Comparison of ENCODE assay signal across 7 mouse cellular contexts in the genomic region with DNA sequence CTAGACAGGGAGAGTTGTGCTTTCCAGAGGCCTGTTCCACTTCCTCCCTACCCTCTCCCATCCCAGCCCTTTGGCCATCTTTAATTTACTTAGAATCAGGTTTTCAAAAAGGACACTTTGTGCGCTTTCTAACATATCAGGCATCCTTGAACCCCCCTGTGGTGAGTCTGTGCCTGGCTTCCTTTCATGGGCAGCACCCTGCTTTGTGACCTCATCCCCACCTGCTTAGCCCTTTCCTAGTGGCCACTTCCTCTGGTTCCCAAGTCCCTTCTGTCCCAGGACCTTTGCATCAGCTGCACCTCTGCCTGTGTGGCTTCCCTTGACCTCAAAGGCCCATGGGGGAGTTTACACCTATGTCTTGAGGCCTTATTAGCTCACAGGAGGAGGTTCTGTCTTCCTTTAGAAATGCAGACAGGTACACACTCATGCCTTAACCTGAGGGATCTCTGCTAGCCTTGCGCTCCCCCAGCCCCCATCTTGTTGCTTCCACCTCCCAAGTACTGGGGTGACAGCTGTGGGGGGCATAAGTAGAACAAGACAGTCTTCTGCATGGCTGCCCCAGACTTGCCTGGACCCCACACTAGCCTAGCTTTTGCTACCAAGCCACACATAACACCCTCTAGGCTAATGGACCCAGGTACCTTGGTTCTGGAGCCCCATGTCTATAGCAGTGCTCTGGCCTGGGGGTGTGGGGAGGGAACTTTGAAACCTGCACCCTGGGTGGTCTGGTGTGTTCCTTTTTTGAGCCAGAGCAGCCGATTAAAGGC. TPM values are rescaled to one million over a fixed set of nuclear protein-coding genes. Genes with fewer than 3 reads are reported as not detected.
DNase-seq lines count a peak whose midpoint lies in the region; ATAC-seq lines count a peak whose summit lies in the region.

No protein-coding gene starts in this region.

- peak overlapping the region; percentile 92 for H3K4me2 ChIP-seq in lung, embryonic 15.5 days
- H3K4me2 ChIP-seq in embryonic facial prominence, embryonic 15.5 days (replicated peaks): peak overlapping the region; percentile 86
- H3K4me2 ChIP-seq in limb, embryonic 11.5 days (ENCODE audit: low read depth, severe bottlenecking): peak overlapping the region; percentile 85
- H3K4me2 ChIP-seq in stomach, embryonic 14.5 days (replicated peaks; ENCODE audit: low read depth, low read length): peak overlapping the region; percentile 94

- peaks cover 28% of the 10 kb centered on the region for H3K36me3 ChIP-seq in lung, embryonic 15.5 days
- peaks cover 42% of the 10 kb centered on the region for H3K36me3 ChIP-seq in embryonic facial prominence, embryonic 15.5 days
- peaks cover 12% of the 10 kb centered on the region; the same call in 1 of the 2 replicates for H3K36me3 ChIP-seq in limb, embryonic 11.5 days (ENCODE audit: control insufficient read depth, insufficient read depth, low read length)
- H3K36me3 ChIP-seq in stomach, embryonic 14.5 days (ENCODE audit: control insufficient read depth, insufficient read depth, low read length): peaks cover 38% of the 10 kb centered on the region

- H3K4me3 ChIP-seq in lung, embryonic 15.5 days: peak overlapping the region; percentile 93
- peak overlapping the region; percentile 83 for H3K4me3 ChIP-seq in embryonic facial prominence, embryonic 15.5 days (replicated peaks)
- peak overlapping the region; percentile 92; the same call in 1 of the 2 replicates for H3K4me3 ChIP-seq in limb, embryonic 11.5 days (ENCODE audit: low read depth, low read length)
- H3K4me3 ChIP-seq in stomach, embryonic 14.5 days (ENCODE audit: low read depth, low read length): peak overlapping the region; percentile 80

- 73% methylated on average over 3 of the region's 3 CpGs for WGBS in lung, embryonic 15.5 days
- WGBS in embryonic facial prominence, embryonic 15.5 days: 74% methylated on average over 3 of the region's 3 CpGs
- WGBS in limb, embryonic 11.5 days: 87% methylated on average over 3 of the region's 3 CpGs
- WGBS in stomach, embryonic 14.5 days: 82% methylated on average over 3 of the region's 3 CpGs

- no peak overlapping the region for H3K27ac ChIP-seq in lung, embryonic 15.5 days
- no peak overlapping the region for H3K27ac ChIP-seq in embryonic facial prominence, embryonic 15.5 days (replicated peaks)
- H3K27ac ChIP-seq in limb, embryonic 11.5 days (replicated peaks; ENCODE audit: low read depth, low read length): no peak overlapping the region
- H3K27ac ChIP-seq in stomach, embryonic 14.5 days (ENCODE audit: low read length): no peak overlapping the region

- H3K9ac ChIP-seq in lung, embryonic 15.5 days: peak overlapping the region; percentile 77
- H3K9ac ChIP-seq in embryonic facial prominence, embryonic 15.5 days: peak overlapping the region; percentile 51
- H3K9ac ChIP-seq in limb, embryonic 11.5 days (ENCODE audit: low read length): peak overlapping the region; percentile 60
- H3K9ac ChIP-seq in stomach, embryonic 14.5 days (replicated peaks; ENCODE audit: low read depth, low read length): peak overlapping the region; percentile 72

- no peak for ATAC-seq in lung, embryonic 15.5 days (ENCODE audit: borderline replicate concordance, extremely low read depth, low FRiP score, low TSS enrichment)
- ATAC-seq in embryonic facial prominence, embryonic 15.5 days (ENCODE audit: insufficient number of reproducible peaks, low FRiP score, low TSS enrichment, low read depth): no peak
- ATAC-seq in limb, embryonic 11.5 days (ENCODE audit: insufficient number of reproducible peaks, low FRiP score, low TSS enrichment, low read depth): no peak
- no peak for ATAC-seq in stomach, embryonic 14.5 days (ENCODE audit: insufficient number of reproducible peaks, insufficient read depth, low FRiP score, low read depth)

- H3K27me3 ChIP-seq in lung, embryonic 15.5 days: no peaks in the 10 kb centered on the region
- H3K27me3 ChIP-seq in embryonic facial prominence, embryonic 15.5 days: no peaks in the 10 kb centered on the region
- no peaks in the 10 kb centered on the region for H3K27me3 ChIP-seq in limb, embryonic 11.5 days (ENCODE audit: control insufficient read depth, insufficient read depth, low read length)
- H3K27me3 ChIP-seq in stomach, embryonic 14.5 days (ENCODE audit: control insufficient read depth, insufficient read depth, low read length): no peaks in the 10 kb centered on the region

- no peak for DNase-seq in lung, adult 18-20 months
- no peak for DNase-seq in limb, embryonic 11.5 days (ENCODE audit: low spot score)
- DNase-seq in gastrocnemius, adult 18-20 months (ENCODE audit: low spot score): no peak
- no peak for DNase-seq in ovary, postnatal 14 days (ENCODE audit: low spot score)

- H3K9me3 ChIP-seq in lung, embryonic 15.5 days: no peaks in the 10 kb centered on the region
- no peaks in the 10 kb centered on the region for H3K9me3 ChIP-seq in embryonic facial prominence, embryonic 15.5 days (replicated peaks)
- no peaks in the 10 kb centered on the region; the same call in 1 of the 2 replicates for H3K9me3 ChIP-seq in limb, embryonic 11.5 days (ENCODE audit: control insufficient read depth, low read length)
- no peaks in the 10 kb centered on the region for H3K9me3 ChIP-seq in stomach, embryonic 14.5 days (ENCODE audit: control insufficient read depth, low read depth, low read length)

- H3K4me1 ChIP-seq in lung, embryonic 15.5 days: peaks cover 30% of the 10 kb centered on the region
- peaks cover 24% of the 10 kb centered on the region for H3K4me1 ChIP-seq in embryonic facial prominence, embryonic 15.5 days
- 0 out of 2 replicates have a peak, but pooled peaks cover 3% of the 10 kb centered on the region for H3K4me1 ChIP-seq in limb, embryonic 11.5 days (ENCODE audit: control insufficient read depth, insufficient read depth, low read length)
- peaks cover 14% of the 10 kb centered on the region for H3K4me1 ChIP-seq in stomach, embryonic 14.5 days (ENCODE audit: control insufficient read depth, insufficient read depth, low read length)

RNA-seq across cellular contexts. Expression of gene Dda1, which starts 1.3 kb away (rescaled TPM):
- polyA plus RNA-seq in lung, embryonic 15.5 days (2015; fragmentation: Nextera tagmentation; extraction: Ambion mirVana): 104 TPM in 2 replicates
- 105 and 112 TPM in 2 replicates for polyA plus RNA-seq in embryonic facial prominence, embryonic 15.5 days (2015; fragmentation: Nextera tagmentation; extraction: Ambion mirVana)
- 115 TPM in 2 replicates for polyA plus RNA-seq in limb, embryonic 11.5 days (2014; fragmentation: Nextera tagmentation; extraction: Ambion mirVana)
- 94.8 and 98.9 TPM in 2 replicates for polyA plus RNA-seq in stomach, embryonic 14.5 days (2014; fragmentation: Nextera tagmentation; extraction: Ambion mirVana)
- total RNA-seq in gastrocnemius, adult 18-20 months (2021): 10 to 100 TPM; 28.4 to 31.7 TPM

RNA-seq across cellular contexts. Expression of gene Mrpl34, which starts 5.6 kb away (rescaled TPM):
- polyA plus RNA-seq in lung, embryonic 15.5 days (2015; fragmentation: Nextera tagmentation; extraction: Ambion mirVana): 130 and 147 TPM in 2 replicates
- polyA plus RNA-seq in embryonic facial prominence, embryonic 15.5 days (2015; fragmentation: Nextera tagmentation; extraction: Ambion mirVana): 115 and 122 TPM in 2 replicates
- polyA plus RNA-seq in limb, embryonic 11.5 days (2014; fragmentation: Nextera tagmentation; extraction: Ambion mirVana): 216 and 231 TPM in 2 replicates
- polyA plus RNA-seq in stomach, embryonic 14.5 days (2014; fragmentation: Nextera tagmentation; extraction: Ambion mirVana): 139 and 154 TPM in 2 replicates
- total RNA-seq in gastrocnemius, adult 18-20 months (2021): 10 to 100 TPM; 65.5 to 71.4 TPM

RNA-seq across cellular contexts. Expression of gene Abhd8, which starts 6.9 kb away (rescaled TPM):
- polyA plus RNA-seq in lung, embryonic 15.5 days (2015; fragmentation: Nextera tagmentation; extraction: Ambion mirVana): 51.3 and 56.0 TPM in 2 replicates
- polyA plus RNA-seq in embryonic facial prominence, embryonic 15.5 days (2015; fragmentation: Nextera tagmentation; extraction: Ambion mirVana): 73.2 and 77.0 TPM in 2 replicates
- polyA plus RNA-seq in limb, embryonic 11.5 days (2014; fragmentation: Nextera tagmentation; extraction: Ambion mirVana): 38.7 and 43.4 TPM in 2 replicates
- polyA plus RNA-seq in stomach, embryonic 14.5 days (2014; fragmentation: Nextera tagmentation; extraction: Ambion mirVana): 28.4 and 30.0 TPM in 2 replicates
- total RNA-seq in gastrocnemius, adult 18-20 months (2021): 10 to 100 TPM; 22.4 to 28.0 TPM

RNA-seq across cellular contexts. Expression of gene Ano8, which starts 15.4 kb away (rescaled TPM):
- polyA plus RNA-seq in lung, embryonic 15.5 days (2015; fragmentation: Nextera tagmentation; extraction: Ambion mirVana): 1.6 and 1.9 TPM in 2 replicates
- 3.0 and 3.7 TPM in 2 replicates for polyA plus RNA-seq in embryonic facial prominence, embryonic 15.5 days (2015; fragmentation: Nextera tagmentation; extraction: Ambion mirVana)
- 3.0 and 4.2 TPM in 2 replicates for polyA plus RNA-seq in limb, embryonic 11.5 days (2014; fragmentation: Nextera tagmentation; extraction: Ambion mirVana)
- polyA plus RNA-seq in stomach, embryonic 14.5 days (2014; fragmentation: Nextera tagmentation; extraction: Ambion mirVana): 2.3 TPM in 2 replicates
- total RNA-seq in gastrocnemius, adult 18-20 months (2021): 10 to 100 TPM; 14.6 to 16.0 TPM

RNA-seq across cellular contexts. Expression of gene Gtpbp3, which starts 17.6 kb away (rescaled TPM):
- polyA plus RNA-seq in lung, embryonic 15.5 days (2015; fragmentation: Nextera tagmentation; extraction: Ambion mirVana): 16.3 and 19.1 TPM in 2 replicates
- 15.9 and 17.3 TPM in 2 replicates for polyA plus RNA-seq in embryonic facial prominence, embryonic 15.5 days (2015; fragmentation: Nextera tagmentation; extraction: Ambion mirVana)
- polyA plus RNA-seq in limb, embryonic 11.5 days (2014; fragmentation: Nextera tagmentation; extraction: Ambion mirVana): 8.3 and 8.7 TPM in 2 replicates
- 7.1 and 7.2 TPM in 2 replicates for polyA plus RNA-seq in stomach, embryonic 14.5 days (2014; fragmentation: Nextera tagmentation; extraction: Ambion mirVana)
- total RNA-seq in gastrocnemius, adult 18-20 months (2021): 10 to 100 TPM; 10.0 to 10.5 TPM
